Mouse (Mus musculus) kidney, embryonic 14.5 days (tissue): ENCODE measurements around the gene Vrk2. TPM values are rescaled to one million over a fixed set of nuclear protein-coding genes. Genes with fewer than 3 reads are reported as not detected.

Experiments
- ATAC-seq: fragments of 200-750 bp; cut with Nextera tagmentation; 2 replicates; pipeline ENCODE4 v1.8.0; 2017; ENCODE audit warnings: moderate number of reproducible peaks, mild to moderate bottlenecking, moderate TSS enrichment, moderate library complexity; ENCODE audit not compliant: low FRiP score, low TSS enrichment
- H3K27ac ChIP-seq: fragments of 300-500 bp; sonication (generic); 2 replicates; pipeline ENCODE4 v1.5.1; 2014; ENCODE audit warnings: low read depth, mild to moderate bottlenecking, low read length, moderate library complexity, mixed read lengths
- H3K27me3 ChIP-seq: fragments of 300-500 bp; sonication (generic); 2 replicates; pipeline ENCODE4 v1.6.1; 2014; ENCODE audit warnings: mild to moderate bottlenecking, low read length; ENCODE audit not compliant: control insufficient read depth, insufficient read depth
- H3K36me3 ChIP-seq: fragments of 300-500 bp; sonication (generic); 2 replicates; pipeline ENCODE4 v1.6.1; 2014; ENCODE audit warnings: low read length, mixed read lengths; ENCODE audit not compliant: control insufficient read depth, insufficient read depth
- H3K4me1 ChIP-seq: fragments of 300-500 bp; sonication (generic); 2 replicates; pipeline ENCODE4 v1.6.1; 2014; ENCODE audit warnings: low read length, mixed read lengths; ENCODE audit not compliant: control insufficient read depth, insufficient read depth
- H3K4me2 ChIP-seq: fragments of 300-500 bp; sonication (generic); replicated peaks from 2 replicates; pipeline ENCODE4 v1.6.1; 2014; ENCODE audit warnings: low read depth, mild to moderate bottlenecking, low read length
- H3K4me3 ChIP-seq: fragments of 300-500 bp; sonication (generic); 2 replicates; pipeline ENCODE4 v1.5.1; 2014; ENCODE audit warnings: mild to moderate bottlenecking, low read length
- H3K9ac ChIP-seq: fragments of 300-500 bp; sonication (generic); 2 replicates; pipeline ENCODE4 v1.6.1; 2014; ENCODE audit warnings: low read depth, mild to moderate bottlenecking, low read length, moderate library complexity
- H3K9me3 ChIP-seq: fragments of 300-500 bp; sonication (generic); 2 replicates; pipeline ENCODE4 v1.6.1; 2016; ENCODE audit warnings: low read length; ENCODE audit not compliant: control insufficient read depth
- WGBS: fragments of 180-500 bp; shearing (Covaris S2); extraction: QIAGEN DNeasy Blood & Tissue Kit; methylation state at CpG from one replicate; pipeline ENCODE4 v1.1.7; 2014; 5-methylcytosine and 5-hydroxymethylcytosine counted together
- polyA plus RNA-seq: library from polyadenylated mRNA; unstranded; fragments of >200 nt; fragmentation: Nextera tagmentation; extraction: Ambion mirVana; gene quantifications from 2 replicates; pipeline ENCODE4 v1.2.1, GENCODE M21; 2014

The Vrk2 gene
- polyA plus RNA-seq, 1 experiment from 2014 or later, result 19.7 TPM

- Histone ChIP-seq H3K4me1 (no peaks in the 10 kb centered on the region), H3K36me3 (no peaks in the 10 kb centered on the region), H3K4me2 (no peak overlapping the region), H3K27ac (no peak overlapping the region), H3K4me3 (no peak overlapping the region), H3K27me3 (no peaks in the 10 kb centered on the region), H3K9me3 (no peaks in the 10 kb centered on the region), H3K9ac (no peak overlapping the region)
- 84% methylated on average over 2 of the region's 2 CpGs for WGBS
- no peak for ATAC-seq
Measured at GRCm38 (mm10) chr11:26601571-26602175, 7.9 kb upstream of the Vrk2 start.

DNA sequence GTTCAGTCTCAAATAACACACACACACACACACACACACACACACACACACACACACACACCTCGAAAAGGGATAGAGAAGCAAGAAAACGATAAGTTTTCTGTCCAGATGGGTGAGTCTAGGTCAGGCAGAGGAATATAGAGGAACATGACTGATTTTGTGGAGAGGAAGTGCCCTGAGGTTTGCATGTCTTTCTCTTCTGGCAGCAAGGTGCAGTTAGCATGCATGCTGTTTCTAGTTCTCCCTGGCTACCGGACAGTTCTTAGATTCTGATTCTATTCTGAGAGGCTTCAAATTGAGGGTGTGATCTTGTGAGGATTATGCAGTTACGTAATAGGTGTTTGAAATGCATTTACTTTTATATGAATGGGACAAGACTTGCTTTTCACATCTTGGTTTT lies 6.9 kb upstream of the Vrk2 start:
- Histone ChIP-seq H3K36me3 (no peaks in the 10 kb centered on the region), H3K9me3 (no peaks in the 10 kb centered on the region), H3K9ac (no peak overlapping the region), H3K27ac (no peak overlapping the region), H3K4me1 (no peaks in the 10 kb centered on the region), H3K27me3 (no peaks in the 10 kb centered on the region), H3K4me3 (no peak overlapping the region), H3K4me2 (no peak overlapping the region)
- 93% methylated on average over 4 of the region's 4 CpGs for WGBS
- ATAC-seq, result no peak

DNA sequence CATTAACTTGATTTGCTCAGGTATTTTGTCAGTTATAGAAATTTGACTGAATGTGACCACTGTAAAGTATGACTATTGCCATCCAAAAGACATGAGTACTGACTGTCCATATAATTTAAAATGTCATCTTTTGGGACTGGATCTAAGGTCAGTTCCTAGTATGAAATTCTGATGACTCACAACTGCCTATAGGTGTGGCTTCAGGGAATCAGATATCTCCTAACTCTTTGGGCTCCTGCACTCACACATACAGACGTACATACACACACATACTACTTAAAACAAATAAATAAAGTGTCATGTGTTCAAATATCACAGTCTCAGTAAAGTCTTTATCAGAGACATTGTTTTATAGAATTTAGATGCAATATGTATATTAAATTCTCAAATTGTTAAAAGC lies 5.1 kb upstream of the Vrk2 start:
- Histone ChIP-seq H3K36me3 (no peaks in the 10 kb centered on the region), H3K9ac (no peak overlapping the region), H3K4me2 (no peak overlapping the region), H3K27ac (no peak overlapping the region), H3K27me3 (no peaks in the 10 kb centered on the region), H3K4me1 (no peaks in the 10 kb centered on the region), H3K4me3 (no peak overlapping the region), H3K9me3 (no peaks in the 10 kb centered on the region)
- 69% methylated on average over 1 of the region's 1 CpGs for WGBS
- no peak for ATAC-seq

GRCm38 (mm10) chr11:26597761-26598160 lies 4.0 kb upstream of the Vrk2 start:
- ATAC-seq, result no peak
- Histone ChIP-seq H3K9ac (no peak overlapping the region), H3K4me3 (no peak overlapping the region), H3K4me1 (no peaks in the 10 kb centered on the region), H3K27ac (no peak overlapping the region), H3K9me3 (no peaks in the 10 kb centered on the region), H3K36me3 (no peaks in the 10 kb centered on the region), H3K4me2 (no peak overlapping the region), H3K27me3 (no peaks in the 10 kb centered on the region)
- WGBS, result 78% methylated on average over 6 of the region's 6 CpGs

- WGBS, result 58% methylated on average over 6 of the region's 6 CpGs
- ATAC-seq, result no peak
Measured at GRCm38 (mm10) chr11:26597145-26597544, 3.3 kb upstream of the Vrk2 start.

GRCm38 (mm10) chr11:26596186-26596585 lies 2.4 kb upstream of the Vrk2 start:
- Histone ChIP-seq H3K4me3 (no peak overlapping the region), H3K9ac (no peak overlapping the region), H3K27me3 (no peaks in the 10 kb centered on the region), H3K4me1 (0 out of 2 replicates have a peak, but pooled peaks cover 5% of the 10 kb centered on the region), H3K27ac (no peak overlapping the region), H3K36me3 (no peaks in the 10 kb centered on the region), H3K9me3 (no peaks in the 10 kb centered on the region), H3K4me2 (no peak overlapping the region)
- WGBS, result 91% methylated on average over 1 of the region's 1 CpGs
- ATAC-seq, result no peak

More at GRCm38 (mm10) chr11:26597145-26597544, 3.3 kb upstream of the Vrk2 start:
- H3K4me1 ChIP-seq, result 0 out of 2 replicates have a peak, but pooled peaks cover 5% of the 10 kb centered on the region
- H3K4me3 ChIP-seq, result no peak overlapping the region
- H3K9ac ChIP-seq, result no peak overlapping the region
- no peak overlapping the region for H3K4me2 ChIP-seq
- H3K9me3 ChIP-seq, result no peaks in the 10 kb centered on the region
- no peak overlapping the region for H3K27ac ChIP-seq
- no peaks in the 10 kb centered on the region for H3K27me3 ChIP-seq
- H3K36me3 ChIP-seq, result no peaks in the 10 kb centered on the region

GRCm38 (mm10) chr11:26594487-26594886 lies 688 bp upstream of the Vrk2 start:
- H3K9me3 ChIP-seq, result no peaks in the 10 kb centered on the region
- no peak overlapping the region for H3K9ac ChIP-seq
- 0 out of 2 replicates have a peak, but pooled peaks cover 5% of the 10 kb centered on the region for H3K4me1 ChIP-seq
- H3K4me2 ChIP-seq, result no peak overlapping the region
- H3K27ac ChIP-seq, result no peak overlapping the region
- H3K36me3 ChIP-seq, result no peaks in the 10 kb centered on the region
- no peak overlapping the region for H3K4me3 ChIP-seq
- no peaks in the 10 kb centered on the region for H3K27me3 ChIP-seq
- ATAC-seq, result no peak
- WGBS, result 75% methylated on average over 1 of the region's 1 CpGs

DNA sequence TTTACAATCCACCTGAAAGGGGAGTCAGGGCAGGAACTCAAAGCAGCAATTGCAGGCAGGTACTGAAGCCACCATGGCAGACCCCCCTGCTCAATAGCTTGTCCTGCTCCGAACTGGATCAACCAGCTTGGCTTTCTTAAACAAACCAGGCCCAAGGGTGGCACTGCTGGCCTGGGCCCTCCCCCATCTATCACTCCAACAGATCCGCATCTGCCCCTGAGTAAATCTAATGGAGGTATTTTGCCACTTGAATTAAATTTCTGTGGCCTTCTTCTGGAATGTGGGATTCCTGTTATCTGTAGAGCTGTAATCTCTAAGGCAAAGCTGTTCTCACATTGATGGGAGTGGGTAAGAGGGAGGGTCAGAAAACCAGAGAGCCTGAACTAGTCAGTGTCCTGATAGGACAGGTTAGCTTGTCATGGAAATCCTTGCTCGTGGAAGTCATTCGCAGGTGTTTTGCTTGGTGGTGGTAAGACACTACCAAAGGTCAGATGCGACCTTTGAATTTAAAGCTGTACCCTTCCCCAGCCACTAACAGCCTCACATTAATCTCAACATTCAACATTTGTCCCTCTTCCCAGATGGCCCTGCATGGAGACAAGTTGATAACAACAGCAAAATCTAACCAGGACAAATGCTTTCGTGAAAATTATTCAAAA lies 1.3 kb downstream of the Vrk2 start:
- Histone ChIP-seq H3K36me3 (no peaks in the 10 kb centered on the region), H3K4me1 (0 out of 2 replicates have a peak, but pooled peaks cover 5% of the 10 kb centered on the region), H3K4me2 (peak overlapping the region; percentile 48), H3K27me3 (no peaks in the 10 kb centered on the region), H3K9ac (peak overlapping the region; percentile 82), H3K27ac (no peak overlapping the region), H3K9me3 (no peaks in the 10 kb centered on the region), H3K4me3 (peak overlapping the region; percentile 66)
- 30% methylated on average over 6 of the region's 6 CpGs for WGBS
- ATAC-seq, result no peak

- 89% methylated on average over 1 of the region's 1 CpGs for WGBS
- H3K4me1 ChIP-seq, result no peaks in the 10 kb centered on the region
Measured at GRCm38 (mm10) chr11:26587184-26587524, 6.6 kb downstream of the Vrk2 start.

More at GRCm38 (mm10) chr11:26587184-26587524, 6.6 kb downstream of the Vrk2 start:
- no peak for ATAC-seq
- H3K27ac ChIP-seq, result no peak overlapping the region
- H3K9ac ChIP-seq, result no peak overlapping the region
- H3K36me3 ChIP-seq, result no peaks in the 10 kb centered on the region
- no peaks in the 10 kb centered on the region for H3K27me3 ChIP-seq
- H3K4me2 ChIP-seq, result no peak overlapping the region
- H3K4me3 ChIP-seq, result no peak overlapping the region
- H3K9me3 ChIP-seq, result no peaks in the 10 kb centered on the region
